Mouse (Mus musculus) lung, adult 2 months (tissue): Measurements from ENCODE around the gene Mlycd. TPM values are rescaled to one million over a fixed set of nuclear protein-coding genes. Genes with fewer than 3 reads are reported as not detected.
"Not testable (repeated sequence)": the region's sequence is repeated elsewhere in the genome, so short reads cannot be mapped to it uniquely, and the experiment has no call there.

ENCODE experiments used
- DNase-seq: peaks from one replicate; pipeline ENCODE4 v3.0.0; 2022
- H3K4me1 ChIP-seq: fragments of 200-500 bp; 2 replicates; pipeline ENCODE4 v1.6.1; 2011; ENCODE audit warnings: low read length; ENCODE audit not compliant: control insufficient read depth, insufficient read depth
- H3K4me3 ChIP-seq: fragments of 200-500 bp; replicated peaks from 2 replicates; pipeline ENCODE3; 2011; ENCODE audit warnings: low read depth, mild to moderate bottlenecking, control low read depth, low read length; ENCODE audit errors: extremely low read depth
- CTCF ChIP-seq: fragments of 200-500 bp; IDR thresholded peaks from 2 replicates; pipeline ENCODE4 v1.5.1; 2011; ENCODE audit warnings: mild to moderate bottlenecking, low read length, control low read depth; ENCODE audit not compliant: insufficient read depth
- POLR2A ChIP-seq: fragments of 200-500 bp; IDR thresholded peaks from 2 replicates; pipeline ENCODE4 v1.6.1; 2011; ENCODE audit warnings: low read depth, mild to moderate bottlenecking, control low read depth, low read length, borderline replicate concordance; ENCODE audit errors: extremely low read depth
- WGBS: fragments of 180-500 bp; shearing (Covaris S2); methylation state at CpG from one replicate; pipeline ENCODE4 v1.1.7; 2018; 5-methylcytosine and 5-hydroxymethylcytosine counted together
- polyA plus RNA-seq: library from polyadenylated mRNA; depleted of rRNA; stranded (reverse); fragments of >200 nt; gene quantifications from 2 replicates; pipeline ENCODE4 v1.2.3, GENCODE M21; 2012; rRNA removed

Mlycd gene
- 26.9 and 32.0 TPM in 2 replicates for polyA plus RNA-seq

- H3K4me1 ChIP-seq = peaks cover 8% of the 10 kb centered on the region
- TF ChIP-seq CTCF (no peak), POLR2A (peak; percentile 84)
- DNase-seq = peak; percentile 91
- WGBS = under 1% methylated on average over 44 of the region's 44 CpGs
- peak within 1 kb of the TSS; percentile 82 for H3K4me3 ChIP-seq
These were observed at the start of gene Mlycd for GRCm38 (mm10) chr8:119394524-119395026. Gene Mlycd, plus strand, starts transcription at chr8:119394878.

GRCm38 (mm10) chr8:119345029-119345682 lies 49.5 kb upstream of the Mlycd start:
- Histone ChIP-seq H3K4me1 (peaks cover 3% of the 10 kb centered on the region; the same call in 1 of the 2 replicates), H3K4me3 (peak overlapping the region; percentile 94)
- no peak for DNase-seq
- WGBS = 37% methylated on average over 22 of the region's 22 CpGs
- TF ChIP-seq POLR2A (no peak), CTCF (no peak)

- H3K4me3 ChIP-seq = no peak overlapping the region
- DNase-seq = no peak
- TF ChIP-seq CTCF (no peak), POLR2A (no peak)
- WGBS = 83% methylated on average over 15 of the region's 15 CpGs
- H3K4me1 ChIP-seq = peaks cover 3% of the 10 kb centered on the region; the same call in 1 of the 2 replicates
These were observed 49.0 kb upstream of the Mlycd start for GRCm38 (mm10) chr8:119345683-119346075.

GRCm38 (mm10) chr8:119351647-119352046 lies 43.0 kb upstream of the Mlycd start:
- WGBS = 91% methylated on average over 19 of the region's 19 CpGs
- H3K4me3 ChIP-seq = no peak overlapping the region
- H3K4me1 ChIP-seq = no peaks in the 10 kb centered on the region
- DNase-seq = no peak
- TF ChIP-seq POLR2A (no peak), CTCF (no peak)

GRCm38 (mm10) chr8:119352977-119353658 lies 41.6 kb upstream of the Mlycd start:
- TF ChIP-seq POLR2A = no peak
- TF ChIP-seq CTCF = no peak
- no peak for DNase-seq
- WGBS = 52% methylated on average over 10 of the region's 10 CpGs
- no peak overlapping the region for H3K4me3 ChIP-seq
- no peaks in the 10 kb centered on the region for H3K4me1 ChIP-seq

GRCm38 (mm10) chr8:119353659-119354023 lies 41.0 kb upstream of the Mlycd start:
- H3K4me1 ChIP-seq = no peaks in the 10 kb centered on the region
- H3K4me3 ChIP-seq = no peak overlapping the region
- 72% methylated on average over 6 of the region's 6 CpGs for WGBS
- TF ChIP-seq POLR2A = no peak
- no peak for TF ChIP-seq CTCF
- no peak for DNase-seq

GRCm38 (mm10) chr8:119356631-119357030 lies 38.0 kb upstream of the Mlycd start:
- H3K4me1 ChIP-seq, H3K4me3 ChIP-seq, DNase-seq: not testable (repeated sequence)
- peak; percentile 29; the same call in 1 of the 2 replicates for TF ChIP-seq CTCF
- 54% methylated on average over 5 of the region's 5 CpGs for WGBS

- H3K4me1 ChIP-seq = no peaks in the 10 kb centered on the region
- 70% methylated on average over 7 of the region's 7 CpGs for WGBS
These were observed 36.5 kb upstream of the Mlycd start for GRCm38 (mm10) chr8:119358175-119358574.

GRCm38 (mm10) chr8:119358836-119359235 lies 35.8 kb upstream of the Mlycd start:
- 50% methylated on average over 14 of the region's 14 CpGs for WGBS
- DNase-seq = peak; percentile 67
- H3K4me1 ChIP-seq = no peaks in the 10 kb centered on the region
- no peak overlapping the region for H3K4me3 ChIP-seq
- TF ChIP-seq CTCF (peak; percentile 66), POLR2A (no peak)

More at GRCm38 (mm10) chr8:119358175-119358574, 36.5 kb upstream of the Mlycd start:
- no peak for TF ChIP-seq CTCF
- no peak for TF ChIP-seq POLR2A
- no peak overlapping the region for H3K4me3 ChIP-seq
- DNase-seq = no peak

GRCm38 (mm10) chr8:119360686-119361295 lies 33.9 kb upstream of the Mlycd start:
- 36% methylated on average over 8 of the region's 8 CpGs for WGBS
- no peak for DNase-seq
- H3K4me3 ChIP-seq = no peak overlapping the region
- TF ChIP-seq CTCF (no peak), POLR2A (no peak)
- H3K4me1 ChIP-seq = no peaks in the 10 kb centered on the region

- DNase-seq, H3K4me1 ChIP-seq, H3K4me3 ChIP-seq: not testable (repeated sequence)
- 71% methylated on average over 9 of the region's 9 CpGs for WGBS
These were observed 20.0 kb upstream of the Mlycd start for GRCm38 (mm10) chr8:119374716-119375115.
